Mouse (Mus musculus) G1E (cell line): ENCODE measurements at regions not wholly inside any gene's neighbourhood (a gene's known extent, or its start where the extent isn't known, plus 50 kb on each side); places are given as distances from the start of the nearest gene placed in this dataset.

Experiments
- ATAC-seq: 2 replicates; pipeline ENCODE4 v1.8.0; 2016; ENCODE audit warnings: mild to moderate bottlenecking; ENCODE audit not compliant: insufficient number of reproducible peaks, poor library complexity, low FRiP score, severe bottlenecking; ENCODE audit errors: extremely low read depth
- DNase-seq: peaks from one replicate; pipeline ENCODE4 v3.0.0; 2012; ENCODE audit warnings: low spot score
- H3K27me3 ChIP-seq: 2 replicates; pipeline ENCODE4 v1.6.1; 2012; ENCODE audit warnings: mild to moderate bottlenecking, low read length, inconsistent platforms; ENCODE audit not compliant: insufficient read depth
- H3K36me3 ChIP-seq: replicated peaks from 2 replicates; pipeline ENCODE3; 2012; ENCODE audit warnings: mild to moderate bottlenecking, inconsistent platforms
- H3K4me1 ChIP-seq: 2 replicates; pipeline ENCODE4 v1.6.1; 2012; ENCODE audit warnings: low read depth, low read length, inconsistent platforms, mixed read lengths; ENCODE audit not compliant: insufficient read depth
- H3K4me3 ChIP-seq: 2 replicates; pipeline ENCODE4 v1.5.1; 2012; ENCODE audit warnings: low read depth, mild to moderate bottlenecking, inconsistent platforms, low read length, moderate library complexity, mixed read lengths
- H3K9me3 ChIP-seq: replicated peaks from 2 replicates; pipeline ENCODE4 v1.6.1; 2012; ENCODE audit warnings: inconsistent platforms
- CTCF ChIP-seq: IDR thresholded peaks from 2 replicates; pipeline ENCODE4 v1.5.1; 2012; ENCODE audit warnings: low read depth, low read length, inconsistent platforms, mixed read lengths
- GATA1 ChIP-seq: IDR thresholded peaks from 2 replicates; pipeline ENCODE4 v1.6.1; 2012; ENCODE audit warnings: borderline replicate concordance, low read length, inconsistent platforms, mixed read lengths
- GATA2 ChIP-seq: IDR thresholded peaks from 2 replicates; pipeline ENCODE4 v1.6.1; 2012; ENCODE audit warnings: low read depth, low read length, inconsistent platforms, borderline replicate concordance
- POLR2AphosphoS5 ChIP-seq: IDR thresholded peaks from 2 replicates; pipeline ENCODE4 v1.6.1; 2012; ENCODE audit warnings: low read depth, low read length, inconsistent platforms; ENCODE audit not compliant: insufficient replicate concordance
- TAL1 ChIP-seq: conservative IDR thresholded peaks from 2 replicates; pipeline ENCODE4 v1.6.1; 2012; ENCODE audit warnings: low read depth, low read length, inconsistent platforms, mixed read lengths

- no peak for ATAC-seq
- Histone ChIP-seq H3K4me1 (no peaks in the 10 kb centered on the region), H3K9me3 (peaks cover 59% of the 10 kb centered on the region), H3K4me3 (no peak overlapping the region), H3K36me3 (no peaks in the 10 kb centered on the region), H3K27me3 (no peaks in the 10 kb centered on the region)
- no peak for DNase-seq
- no peak for TF ChIP-seq POLR2AphosphoS5
- TF ChIP-seq TAL1, result no peak
- no peak for TF ChIP-seq GATA1
- TF ChIP-seq GATA2, result no peak
- no peak for TF ChIP-seq CTCF
These were observed 122.1 kb upstream of the Zmiz1 start for GRCm38 (mm10) chr14:25336875-25337274.

GRCm38 (mm10) chr14:25338404-25339051 lies 120.5 kb upstream of the Zmiz1 start:
- TF ChIP-seq CTCF, result no peak
- no peak for TF ChIP-seq GATA2
- no peak for TF ChIP-seq POLR2AphosphoS5
- no peak for TF ChIP-seq TAL1
- no peak for TF ChIP-seq GATA1
- H3K9me3 ChIP-seq, result peaks cover 65% of the 10 kb centered on the region
- no peaks in the 10 kb centered on the region for H3K4me1 ChIP-seq
- H3K36me3 ChIP-seq, result no peaks in the 10 kb centered on the region
- no peak for ATAC-seq
- H3K4me3 ChIP-seq, result no peak overlapping the region
- no peak for DNase-seq
- no peaks in the 10 kb centered on the region for H3K27me3 ChIP-seq

GRCm38 (mm10) chr14:25340845-25341244 lies 118.1 kb upstream of the Zmiz1 start:
- Histone ChIP-seq H3K4me3 (no peak overlapping the region), H3K4me1 (no peaks in the 10 kb centered on the region), H3K36me3 (no peaks in the 10 kb centered on the region), H3K27me3 (no peaks in the 10 kb centered on the region), H3K9me3 (peaks cover 72% of the 10 kb centered on the region)
- DNase-seq, result no peak
- TF ChIP-seq CTCF (no peak), POLR2AphosphoS5 (no peak), GATA2 (no peak), TAL1 (no peak), GATA1 (no peak)
- no peak for ATAC-seq

GRCm38 (mm10) chr14:25341848-25342427 lies 117.0 kb upstream of the Zmiz1 start:
- Histone ChIP-seq H3K36me3 (no peaks in the 10 kb centered on the region), H3K4me3 (no peak overlapping the region), H3K9me3 (peaks cover 76% of the 10 kb centered on the region), H3K4me1 (no peaks in the 10 kb centered on the region), H3K27me3 (no peaks in the 10 kb centered on the region)
- TF ChIP-seq TAL1, result no peak
- ATAC-seq (no peak), DNase-seq (no peak)

GRCm38 (mm10) chr14:25342865-25343565 lies 116.0 kb upstream of the Zmiz1 start:
- DNase-seq (no peak), ATAC-seq (no peak)
- Histone ChIP-seq H3K27me3 (no peaks in the 10 kb centered on the region), H3K36me3 (no peaks in the 10 kb centered on the region), H3K4me1 (no peaks in the 10 kb centered on the region), H3K4me3 (no peak overlapping the region), H3K9me3 (peaks cover 83% of the 10 kb centered on the region)
- TF ChIP-seq CTCF (no peak), GATA1 (no peak), TAL1 (no peak), GATA2 (no peak), POLR2AphosphoS5 (no peak)

GRCm38 (mm10) chr14:25345995-25346394 lies 113.0 kb upstream of the Zmiz1 start:
- no peaks in the 10 kb centered on the region for H3K4me1 ChIP-seq
- no peak for DNase-seq
- H3K36me3 ChIP-seq, result no peaks in the 10 kb centered on the region
- ATAC-seq, result no peak
- TF ChIP-seq TAL1 (no peak), CTCF (no peak), GATA1 (no peak), GATA2 (no peak), POLR2AphosphoS5 (no peak)
- peaks cover 69% of the 10 kb centered on the region for H3K9me3 ChIP-seq
- no peaks in the 10 kb centered on the region for H3K27me3 ChIP-seq
- no peak overlapping the region for H3K4me3 ChIP-seq
